Mouse (Mus musculus): ENCODE measurements around the gene Cracr2a. TPM values are rescaled to one million over a fixed set of nuclear protein-coding genes. Genes with fewer than 3 reads are reported as not detected.

Gene Cracr2a
- polyA plus RNA-seq, 1 experiment from 2014 or later = 1.3 TPM

- no peak overlapping the region for H3K9ac ChIP-seq
- H3K27me3 ChIP-seq (replicated peaks) = no peaks in the 10 kb centered on the region; the same call in 1 of the 2 replicates
- no peak overlapping the region for H3K4me3 ChIP-seq
- no peak overlapping the region for H3K27ac ChIP-seq (replicated peaks)
- no peaks in the 10 kb centered on the region for H3K9me3 ChIP-seq
- H3K4me2 ChIP-seq = no peak overlapping the region
- H3K36me3 ChIP-seq = no peaks in the 10 kb centered on the region
- ATAC-seq (ENCODE audit: extremely low read depth, insufficient number of reproducible peaks, low FRiP score, low TSS enrichment) = no peak
- H3K4me1 ChIP-seq = peaks cover 19% of the 10 kb centered on the region
- 82% methylated on average over 7 of the region's 7 CpGs for WGBS
Observed at GRCm38 (mm10) chr6:127565951-127566732, 5.0 kb downstream of the Cracr2a start.

- WGBS = 72% methylated on average over 8 of the region's 8 CpGs
- no peaks in the 10 kb centered on the region for H3K36me3 ChIP-seq
- ATAC-seq (ENCODE audit: extremely low read depth, insufficient number of reproducible peaks, low FRiP score, low TSS enrichment) = no peak
- H3K27me3 ChIP-seq (replicated peaks) = no peaks in the 10 kb centered on the region; the same call in 1 of the 2 replicates
- H3K27ac ChIP-seq (replicated peaks) = no peak overlapping the region
- H3K9ac ChIP-seq = no peak overlapping the region
- H3K4me2 ChIP-seq = no peak overlapping the region
- no peaks in the 10 kb centered on the region for H3K9me3 ChIP-seq
- no peak overlapping the region for H3K4me3 ChIP-seq
- H3K4me1 ChIP-seq = 0 out of 2 replicates have a peak, but pooled peaks cover 5% of the 10 kb centered on the region
Observed at GRCm38 (mm10) chr6:127571849-127572550, 10.9 kb downstream of the Cracr2a start.

GRCm38 (mm10) chr6:127573779-127574463 lies 12.8 kb downstream of the Cracr2a start:
- no peak overlapping the region for H3K27ac ChIP-seq (replicated peaks)
- H3K4me1 ChIP-seq = 0 out of 2 replicates have a peak, but pooled peaks cover 5% of the 10 kb centered on the region
- ATAC-seq (ENCODE audit: extremely low read depth, insufficient number of reproducible peaks, low FRiP score, low TSS enrichment) = no peak
- no peaks in the 10 kb centered on the region for H3K27me3 ChIP-seq (replicated peaks)
- no peak overlapping the region for H3K4me2 ChIP-seq
- no peaks in the 10 kb centered on the region for H3K9me3 ChIP-seq
- no peaks in the 10 kb centered on the region for H3K36me3 ChIP-seq
- no peak overlapping the region for H3K9ac ChIP-seq
- H3K4me3 ChIP-seq = no peak overlapping the region
- WGBS = 63% methylated on average over 11 of the region's 11 CpGs

- no peak overlapping the region for H3K4me3 ChIP-seq
- ATAC-seq (ENCODE audit: extremely low read depth, insufficient number of reproducible peaks, low FRiP score, low TSS enrichment) = no peak
Observed at GRCm38 (mm10) chr6:127575194-127575593, 14.1 kb downstream of the Cracr2a start.

GRCm38 (mm10) chr6:127577688-127578087 lies 16.6 kb downstream of the Cracr2a start:
- Histone ChIP-seq H3K4me2 (no peak overlapping the region), H3K36me3 (no peaks in the 10 kb centered on the region), H3K4me1 (peaks cover 12% of the 10 kb centered on the region), H3K9me3 (no peaks in the 10 kb centered on the region), H3K9ac (no peak overlapping the region), H3K4me3 (no peak overlapping the region), H3K27me3 (replicated peaks) (no peaks in the 10 kb centered on the region; the same call in 1 of the 2 replicates), H3K27ac (replicated peaks) (no peak overlapping the region)
- no peak for ATAC-seq (ENCODE audit: extremely low read depth, insufficient number of reproducible peaks, low FRiP score, low TSS enrichment)
- WGBS = 50% methylated on average over 4 of the region's 4 CpGs

More at GRCm38 (mm10) chr6:127575194-127575593, 14.1 kb downstream of the Cracr2a start:
- no peaks in the 10 kb centered on the region for H3K27me3 ChIP-seq (replicated peaks)
- no peak overlapping the region for H3K9ac ChIP-seq
- H3K9me3 ChIP-seq = no peaks in the 10 kb centered on the region
- H3K4me2 ChIP-seq = no peak overlapping the region
- WGBS = 81% methylated on average over 2 of the region's 2 CpGs
- H3K4me1 ChIP-seq = 0 out of 2 replicates have a peak, but pooled peaks cover 5% of the 10 kb centered on the region
- H3K27ac ChIP-seq (replicated peaks) = no peak overlapping the region
- H3K36me3 ChIP-seq = no peaks in the 10 kb centered on the region

- no peak overlapping the region for H3K27ac ChIP-seq (replicated peaks)
- peaks cover 15% of the 10 kb centered on the region for H3K4me1 ChIP-seq
- WGBS = 39% methylated on average over 7 of the region's 7 CpGs
- H3K4me3 ChIP-seq = no peak overlapping the region
- H3K4me2 ChIP-seq = no peak overlapping the region
- H3K36me3 ChIP-seq = no peaks in the 10 kb centered on the region
- H3K9me3 ChIP-seq = no peaks in the 10 kb centered on the region
- ATAC-seq (ENCODE audit: extremely low read depth, insufficient number of reproducible peaks, low FRiP score, low TSS enrichment) = no peak
- no peak overlapping the region for H3K9ac ChIP-seq
- no peaks in the 10 kb centered on the region; the same call in 1 of the 2 replicates for H3K27me3 ChIP-seq (replicated peaks)
Observed at GRCm38 (mm10) chr6:127578316-127578715, 17.2 kb downstream of the Cracr2a start.

GRCm38 (mm10) chr6:127578810-127579209 lies 17.7 kb downstream of the Cracr2a start:
- 59% methylated on average over 5 of the region's 5 CpGs for WGBS
- no peaks in the 10 kb centered on the region for H3K9me3 ChIP-seq
- no peak overlapping the region for H3K4me3 ChIP-seq
- no peak for ATAC-seq (ENCODE audit: extremely low read depth, insufficient number of reproducible peaks, low FRiP score, low TSS enrichment)
- no peak overlapping the region for H3K27ac ChIP-seq (replicated peaks)
- H3K9ac ChIP-seq = no peak overlapping the region
- H3K36me3 ChIP-seq = no peaks in the 10 kb centered on the region
- H3K27me3 ChIP-seq (replicated peaks) = no peaks in the 10 kb centered on the region; the same call in 1 of the 2 replicates
- H3K4me2 ChIP-seq = no peak overlapping the region
- peaks cover 15% of the 10 kb centered on the region for H3K4me1 ChIP-seq

GRCm38 (mm10) chr6:127581915-127582314 lies 20.8 kb downstream of the Cracr2a start:
- ATAC-seq (ENCODE audit: extremely low read depth, insufficient number of reproducible peaks, low FRiP score, low TSS enrichment) = no peak
- WGBS = 30% methylated on average over 12 of the region's 12 CpGs
- Histone ChIP-seq H3K4me2 (peak overlapping the region; percentile 87), H3K36me3 (no peaks in the 10 kb centered on the region), H3K27me3 (replicated peaks) (peaks cover 11% of the 10 kb centered on the region), H3K4me1 (peaks cover 15% of the 10 kb centered on the region), H3K9ac (peak overlapping the region; percentile 70), H3K9me3 (no peaks in the 10 kb centered on the region), H3K27ac (replicated peaks) (no peak overlapping the region), H3K4me3 (peak overlapping the region; percentile 47)

GRCm38 (mm10) chr6:127582391-127583176 lies 21.4 kb downstream of the Cracr2a start:
- 5% methylated on average over 15 of the region's 15 CpGs for WGBS
- no peaks in the 10 kb centered on the region for H3K36me3 ChIP-seq
- H3K4me2 ChIP-seq = peak overlapping the region; percentile 87
- H3K4me3 ChIP-seq = peak overlapping the region; percentile 47
- H3K4me1 ChIP-seq = peaks cover 15% of the 10 kb centered on the region
- H3K9me3 ChIP-seq = no peaks in the 10 kb centered on the region
- H3K27ac ChIP-seq (replicated peaks) = peak overlapping the region; percentile 50; the same call in 1 of the 2 replicates
- ATAC-seq (ENCODE audit: extremely low read depth, insufficient number of reproducible peaks, low FRiP score, low TSS enrichment) = no peak
- peaks cover 11% of the 10 kb centered on the region for H3K27me3 ChIP-seq (replicated peaks)
- H3K9ac ChIP-seq = peak overlapping the region; percentile 70

- ATAC-seq (ENCODE audit: extremely low read depth, insufficient number of reproducible peaks, low FRiP score, low TSS enrichment) = no peak
- Histone ChIP-seq H3K27ac (replicated peaks) (no peak overlapping the region), H3K27me3 (replicated peaks) (peaks cover 14% of the 10 kb centered on the region), H3K9ac (no peak overlapping the region), H3K4me2 (no peak overlapping the region), H3K9me3 (no peaks in the 10 kb centered on the region), H3K36me3 (no peaks in the 10 kb centered on the region), H3K4me3 (no peak overlapping the region), H3K4me1 (no peaks in the 10 kb centered on the region)
- 53% methylated on average over 3 of the region's 3 CpGs for WGBS
Observed at GRCm38 (mm10) chr6:127591467-127591866, 30.3 kb downstream of the Cracr2a start.
